ENCODE assay signal across 8 mouse cellular contexts in the genomic region with DNA sequence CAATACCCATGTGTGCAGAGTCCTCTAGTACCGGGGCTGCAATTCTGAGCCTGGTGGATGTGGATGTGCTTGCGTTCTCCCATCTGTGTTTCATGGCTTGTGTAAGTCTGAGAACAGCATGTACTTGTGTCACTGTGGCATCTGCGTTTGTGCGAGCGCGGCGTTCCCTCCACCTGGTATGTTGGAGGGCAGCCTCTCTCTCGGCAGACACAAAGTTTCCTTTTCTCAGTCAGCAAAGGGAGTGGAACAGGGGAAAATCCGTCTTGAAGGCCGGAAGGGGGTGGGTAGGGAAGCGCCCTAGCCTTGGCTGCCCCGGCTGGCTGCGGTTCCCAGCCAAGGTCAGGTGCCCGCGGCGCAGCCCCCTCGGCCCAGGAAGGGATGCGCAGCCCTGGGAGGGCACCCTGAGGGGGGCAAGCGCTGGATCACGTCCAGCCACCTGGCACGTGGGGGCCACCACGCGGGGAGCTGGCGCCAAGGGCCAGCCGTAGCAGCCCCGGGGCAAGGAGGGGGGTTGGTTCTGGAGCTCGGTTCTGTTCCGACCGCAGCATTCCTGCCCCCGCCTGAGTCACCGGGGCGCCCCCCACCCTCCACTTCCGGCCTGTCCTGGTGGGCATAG. TPM values are rescaled to one million over a fixed set of nuclear protein-coding genes. Genes with fewer than 3 reads are reported as not detected.
A peak's percentile ranks its signal among the peaks of the same experiment; 100 is the strongest.
DNase-seq lines count a peak whose midpoint lies in the region; ATAC-seq and TF ChIP-seq lines count a peak whose summit lies in the region.

No protein-coding gene starts in this region.

- H3K9ac ChIP-seq in heart, embryonic 16.5 days (ENCODE audit: low read length) = peak overlapping the region; percentile 71
- H3K9ac ChIP-seq in lung, embryonic 16.5 days (ENCODE audit: low read length) = peak overlapping the region; percentile 65

- peaks cover 35% of the 10 kb centered on the region for H3K36me3 ChIP-seq in embryonic facial prominence, embryonic 10.5 days (replicated peaks)
- no peaks in the 10 kb centered on the region; the same call in 1 of the 2 replicates for H3K36me3 ChIP-seq in heart, embryonic 16.5 days (ENCODE audit: control insufficient read depth, insufficient read depth)
- H3K36me3 ChIP-seq in lung, embryonic 16.5 days (ENCODE audit: control insufficient read depth, insufficient read depth, low read length) = peaks cover 3% of the 10 kb centered on the region; the same call in 1 of the 2 replicates

- H3K4me1 ChIP-seq in embryonic facial prominence, embryonic 10.5 days = peaks cover 35% of the 10 kb centered on the region
- peaks cover 14% of the 10 kb centered on the region for H3K4me1 ChIP-seq in heart, embryonic 16.5 days (ENCODE audit: control insufficient read depth, insufficient read depth, low read length)
- H3K4me1 ChIP-seq in lung, embryonic 16.5 days (replicated peaks; ENCODE audit: control insufficient read depth, insufficient read depth, low read length) = peaks cover 16% of the 10 kb centered on the region

- intact Hi-C loops in left cerebral cortex, adult 2 months (cut with DNase I) = no loop called here

- peak overlapping the region; percentile 82 for H3K4me2 ChIP-seq in heart, embryonic 16.5 days (ENCODE audit: low read depth, low read length)
- peak overlapping the region; percentile 83 for H3K4me2 ChIP-seq in lung, embryonic 16.5 days (ENCODE audit: low read depth, low read length)

- 10% methylated on average over 33 of the region's 33 CpGs for WGBS in embryonic facial prominence, embryonic 10.5 days
- WGBS in heart, embryonic 16.5 days = 10% methylated on average over 31 of the region's 33 CpGs
- 11% methylated on average over 26 of the region's 33 CpGs for WGBS in lung, embryonic 16.5 days

- no peak for TF ChIP-seq CTCF in left cerebral cortex, adult 2 months (IDR thresholded peaks at IDR 0.05)

- H3K9me3 ChIP-seq in embryonic facial prominence, embryonic 10.5 days = no peaks in the 10 kb centered on the region
- no peaks in the 10 kb centered on the region for H3K9me3 ChIP-seq in heart, embryonic 16.5 days (replicated peaks; ENCODE audit: control insufficient read depth, low read length)
- H3K9me3 ChIP-seq in lung, embryonic 16.5 days (ENCODE audit: control insufficient read depth, low read length) = no peaks in the 10 kb centered on the region

- H3K4me3 ChIP-seq in left cerebral cortex, adult 2 months = peak overlapping the region; percentile 42
- peak overlapping the region; percentile 58 for H3K4me3 ChIP-seq in embryonic facial prominence, embryonic 10.5 days
- peak overlapping the region; percentile 49 for H3K4me3 ChIP-seq in heart, embryonic 16.5 days (ENCODE audit: low read length)
- peak overlapping the region; percentile 40 for H3K4me3 ChIP-seq in lung, embryonic 16.5 days (ENCODE audit: low read length)

- H3K27ac ChIP-seq in left cerebral cortex, adult 2 months = peak overlapping the region; percentile 40; the same call in 1 of the 2 replicates
- peak overlapping the region; percentile 85 for H3K27ac ChIP-seq in embryonic facial prominence, embryonic 10.5 days (replicated peaks)
- H3K27ac ChIP-seq in heart, embryonic 16.5 days (ENCODE audit: low read length) = peak overlapping the region; percentile 59
- H3K27ac ChIP-seq in lung, embryonic 16.5 days (ENCODE audit: low read length) = peak overlapping the region; percentile 87

- peaks cover 3% of the 10 kb centered on the region; the same call in 1 of the 2 replicates for H3K27me3 ChIP-seq in embryonic facial prominence, embryonic 10.5 days (replicated peaks; ENCODE audit: low read depth, poor library complexity, severe bottlenecking)
- no peaks in the 10 kb centered on the region for H3K27me3 ChIP-seq in heart, embryonic 16.5 days (ENCODE audit: control insufficient read depth, insufficient read depth, low read length)
- no peaks in the 10 kb centered on the region for H3K27me3 ChIP-seq in lung, embryonic 16.5 days (ENCODE audit: control insufficient read depth, insufficient read depth, low read depth, low read length)

- ATAC-seq in heart, embryonic 16.5 days (replicated peaks; ENCODE audit: extremely low read depth, insufficient read depth, low FRiP score) = peak; percentile 37
- peak; percentile 44 for ATAC-seq in lung, embryonic 16.5 days (ENCODE audit: low read depth)

- peak in 1 of 2 experiments; percentile 23 for DNase-seq in left cerebral cortex, adult 2 months (ENCODE audit: extremely low spot score in 1 of 2, low spot score in 2 of 2)
- no peak for DNase-seq in left cerebral cortex, adult 8-10 months (ENCODE audit: low spot score in 2 of 2)
- peak; percentile 42 for DNase-seq in embryonic facial prominence, embryonic 10.5 days (ENCODE audit: low spot score)
- DNase-seq in layer of hippocampus, adult 18-20 months (ENCODE audit: low spot score in 2 of 2) = peak; percentile 72 to 88
- DNase-seq in right cerebral cortex, postnatal 10 days (ENCODE audit: low spot score in 2 of 2) = peak; percentile 74 to 79
- no peak for DNase-seq in frontal cortex, postnatal 25 days (ENCODE audit: low spot score in 2 of 2)

RNA-seq across cellular contexts. Expression of gene Axl, which starts 7.1 kb away (rescaled TPM):
- 10 to 100 TPM; 33.2 to 40.5 TPM for total RNA-seq in left cerebral cortex, adult 2 months (2021)
- total RNA-seq in left cerebral cortex, adult 8-10 months (2022) = 10 to 100 TPM; 37.9 to 58.3 (median 45.8) TPM
- 22.1 and 29.7 TPM in 2 replicates for polyA plus RNA-seq in embryonic facial prominence, embryonic 10.5 days (2016; fragmentation: Nextera tagmentation; extraction: Ambion mirVana)
- polyA plus RNA-seq in heart, embryonic 16.5 days (2015; fragmentation: Nextera tagmentation; extraction: Ambion mirVana) = 44.5 and 45.1 TPM in 2 replicates
- 10 to 100 TPM; 38.2 to 45.2 TPM for total RNA-seq in layer of hippocampus, adult 18-20 months (2021)
- polyA plus RNA-seq in lung, embryonic 16.5 days (2015; fragmentation: Nextera tagmentation; extraction: Ambion mirVana) = 53.6 and 55.1 TPM in 2 replicates

RNA-seq across cellular contexts. Expression of gene Hnrnpul1, which starts 26.9 kb away (rescaled TPM):
- 100 to 1,000 TPM in 1 of 2 experiments, 10 to 100 TPM in 1; 96.5 to 101 TPM for total RNA-seq in left cerebral cortex, adult 2 months (2021)
- 100 to 1,000 TPM; 102 to 118 (median 109) TPM for total RNA-seq in left cerebral cortex, adult 8-10 months (2022)
- 60.8 and 62.5 TPM in 2 replicates for polyA plus RNA-seq in embryonic facial prominence, embryonic 10.5 days (2016; fragmentation: Nextera tagmentation; extraction: Ambion mirVana)
- 32.3 and 34.4 TPM in 2 replicates for polyA plus RNA-seq in heart, embryonic 16.5 days (2015; fragmentation: Nextera tagmentation; extraction: Ambion mirVana)
- total RNA-seq in layer of hippocampus, adult 18-20 months (2021) = 100 to 1,000 TPM in 1 of 2 experiments, 10 to 100 TPM in 1; 99.1 to 110 TPM
- 47.9 and 55.8 TPM in 2 replicates for polyA plus RNA-seq in lung, embryonic 16.5 days (2015; fragmentation: Nextera tagmentation; extraction: Ambion mirVana)

RNA-seq across cellular contexts. Expression of gene Cyp2s1, which starts 35.3 kb away (rescaled TPM):
- 1 to 10 TPM; 3.2 to 4.2 TPM for total RNA-seq in left cerebral cortex, adult 2 months (2021)
- total RNA-seq in left cerebral cortex, adult 8-10 months (2022) = 1 to 10 TPM; 4.3 to 5.1 (median 4.9) TPM
- 2.5 and 2.9 TPM in 2 replicates for polyA plus RNA-seq in embryonic facial prominence, embryonic 10.5 days (2016; fragmentation: Nextera tagmentation; extraction: Ambion mirVana)
- polyA plus RNA-seq in heart, embryonic 16.5 days (2015; fragmentation: Nextera tagmentation; extraction: Ambion mirVana) = 5.4 and 5.8 TPM in 2 replicates
- total RNA-seq in layer of hippocampus, adult 18-20 months (2021) = 1 to 10 TPM; 1.6 to 1.7 TPM
- polyA plus RNA-seq in lung, embryonic 16.5 days (2015; fragmentation: Nextera tagmentation; extraction: Ambion mirVana) = 18.9 and 21.0 TPM in 2 replicates

Comparison
In these comparisons a context has a peak if more than half of its experiments do, and no peak if none do; other contexts are left out.
1. DNase-seq: peak in embryonic facial prominence, embryonic 10.5 days (single experiment), layer of hippocampus, adult 18-20 months (2 of 2) and right cerebral cortex, postnatal 10 days (2 of 2); none in left cerebral cortex, adult 8-10 months (0 of 2) and frontal cortex, postnatal 25 days (0 of 2).
2. Peak in every context shown above with its lines, with median percentiles within 50 percentile points of each other: H3K27ac ChIP-seq and H3K4me3 ChIP-seq.